Mouse (Mus musculus): ENCODE data around the gene Fgf16.

Fgf16 gene

GRCm38 (mm10) chrX:105764162-105765004 lies at the start of gene Fgf16:
TSS of gene Fgf16 (plus strand) at chrX:105764279.
- DNase-seq (ENCODE audit: low spot score in 2 of 2) = no peak

- DNase-seq (ENCODE audit: low spot score in 2 of 2) = no peak
Measured at GRCm38 (mm10) chrX:105714740-105715139, 49.3 kb upstream of the Fgf16 start.

- no peak for DNase-seq (ENCODE audit: low spot score in 2 of 2)
Measured at GRCm38 (mm10) chrX:105715789-105716321, 48.2 kb upstream of the Fgf16 start.

- DNase-seq (ENCODE audit: low spot score in 2 of 2) = no peak
Measured at GRCm38 (mm10) chrX:105718388-105718787, 45.7 kb upstream of the Fgf16 start.

- no peak for DNase-seq (ENCODE audit: low spot score in 2 of 2)
Measured at GRCm38 (mm10) chrX:105718943-105719342, 45.1 kb upstream of the Fgf16 start.

GRCm38 (mm10) chrX:105724174-105724573 lies 39.9 kb upstream of the Fgf16 start:
- DNase-seq (ENCODE audit: low spot score in 2 of 2) = no peak

- no peak for DNase-seq (ENCODE audit: low spot score in 2 of 2)
Measured at GRCm38 (mm10) chrX:105762847-105763527, 1.1 kb upstream of the Fgf16 start.

GRCm38 (mm10) chrX:105763612-105764011 lies 467 bp upstream of the Fgf16 start:
- no peak for DNase-seq (ENCODE audit: low spot score in 2 of 2)

GRCm38 (mm10) chrX:105765005-105765706 lies 1.1 kb downstream of the Fgf16 start:
- no peak for DNase-seq (ENCODE audit: low spot score in 2 of 2)

- no peak for DNase-seq (ENCODE audit: low spot score in 2 of 2)
Measured at GRCm38 (mm10) chrX:105766013-105766412, 1.9 kb downstream of the Fgf16 start.

- DNase-seq (ENCODE audit: low spot score in 2 of 2) = no peak
Measured at GRCm38 (mm10) chrX:105767177-105767764, 3.2 kb downstream of the Fgf16 start.

GRCm38 (mm10) chrX:105767932-105768331 lies 3.9 kb downstream of the Fgf16 start:
- no peak for DNase-seq (ENCODE audit: low spot score in 2 of 2)

- no peak for DNase-seq (ENCODE audit: low spot score in 2 of 2)
Measured at GRCm38 (mm10) chrX:105773281-105773680, 9.2 kb downstream of the Fgf16 start.

- DNase-seq (ENCODE audit: low spot score in 2 of 2) = no peak
Measured at GRCm38 (mm10) chrX:105794806-105795403, 30.8 kb downstream of the Fgf16 start.

- DNase-seq (ENCODE audit: low spot score in 2 of 2) = no peak
Measured at GRCm38 (mm10) chrX:105824462-105824861, 60.4 kb downstream of the Fgf16 start.

All from frontal cortex, postnatal 25 days (tissue).